Mouse (Mus musculus) forebrain, embryonic 13.5 days (tissue): ENCODE results near the gene Kctd17. TPM values are rescaled to one million over a fixed set of nuclear protein-coding genes. Genes with fewer than 3 reads are reported as not detected.

Experiments used
- ATAC-seq: fragments of 200-750 bp; cut with Nextera tagmentation; 2 replicates; pipeline ENCODE4 v1.8.0; 2017
- H3K27ac ChIP-seq: fragments of 300-500 bp; sonication (generic); 2 replicates; pipeline ENCODE4 v1.5.1; 2015; ENCODE audit warnings: inconsistent platforms, mild to moderate bottlenecking, moderate library complexity
- H3K27me3 ChIP-seq: fragments of 300-500 bp; sonication (generic); 2 replicates; pipeline ENCODE4 v1.6.1; 2015; ENCODE audit warnings: mild to moderate bottlenecking, inconsistent platforms
- H3K36me3 ChIP-seq: fragments of 300-500 bp; sonication (generic); 2 replicates; pipeline ENCODE4 v1.6.1; 2015; ENCODE audit warnings: mild to moderate bottlenecking, inconsistent platforms; ENCODE audit not compliant: poor library complexity, severe bottlenecking
- H3K4me1 ChIP-seq: fragments of 300-500 bp; sonication (generic); 2 replicates; pipeline ENCODE4 v1.6.1; 2015; ENCODE audit warnings: inconsistent platforms
- H3K4me2 ChIP-seq: fragments of 300-500 bp; sonication (generic); 2 replicates; pipeline ENCODE4 v1.6.1; 2015; ENCODE audit warnings: inconsistent platforms, mild to moderate bottlenecking, moderate library complexity
- H3K4me3 ChIP-seq: fragments of 300-500 bp; sonication (generic); 2 replicates; pipeline ENCODE4 v1.5.1; 2015; ENCODE audit warnings: mild to moderate bottlenecking, inconsistent platforms
- H3K9ac ChIP-seq: fragments of 300-500 bp; sonication (generic); 2 replicates; pipeline ENCODE4 v1.6.1; 2015; ENCODE audit warnings: mild to moderate bottlenecking, inconsistent platforms
- H3K9me3 ChIP-seq: fragments of 300-500 bp; sonication (generic); replicated peaks from 2 replicates; pipeline ENCODE4 v1.6.1; 2016; ENCODE audit warnings: inconsistent platforms
- WGBS: fragments of 180-500 bp; shearing (Covaris S2); methylation state at CpG from one replicate; pipeline ENCODE4 v1.1.7; 2015; 5-methylcytosine and 5-hydroxymethylcytosine counted together
- polyA plus RNA-seq: library from polyadenylated mRNA; unstranded; fragments of >200 nt; fragmentation: Nextera tagmentation; extraction: Ambion mirVana; gene quantifications from 2 replicates; pipeline ENCODE4 v1.2.1, GENCODE M21; 2015

The Kctd17 gene
- polyA plus RNA-seq, 1 experiment from 2014 or later, result 84.6 TPM

- Histone ChIP-seq H3K27ac (no peak overlapping the region), H3K4me2 (no peak overlapping the region)
Observed at GRCm38 (mm10) chr15:78475604-78476031, 47.3 kb downstream of the Kctd17 start.

GRCm38 (mm10) chr15:78476878-78477277 lies 48.5 kb downstream of the Kctd17 start:
- Histone ChIP-seq H3K4me2 (no peak overlapping the region), H3K9ac (no peak overlapping the region), H3K27ac (no peak overlapping the region), H3K9me3 (no peaks in the 10 kb centered on the region), H3K36me3 (no peaks in the 10 kb centered on the region), H3K4me1 (no peaks in the 10 kb centered on the region), H3K27me3 (peaks cover 9% of the 10 kb centered on the region; the same call in 1 of the 2 replicates), H3K4me3 (no peak overlapping the region)
- WGBS, result 83% methylated on average over 1 of the region's 1 CpGs
- no peak for ATAC-seq

More at GRCm38 (mm10) chr15:78475604-78476031, 47.3 kb downstream of the Kctd17 start:
- Histone ChIP-seq H3K9ac (no peak overlapping the region), H3K4me1 (no peaks in the 10 kb centered on the region), H3K4me3 (no peak overlapping the region), H3K36me3 (no peaks in the 10 kb centered on the region), H3K27me3 (peaks cover 9% of the 10 kb centered on the region; the same call in 1 of the 2 replicates), H3K9me3 (no peaks in the 10 kb centered on the region)
- WGBS, result 71% methylated on average over 3 of the region's 3 CpGs
- no peak for ATAC-seq

GRCm38 (mm10) chr15:78478073-78478472 lies 49.7 kb downstream of the Kctd17 start:
- H3K27ac ChIP-seq, result no peak overlapping the region
- H3K9me3 ChIP-seq, result no peaks in the 10 kb centered on the region
- peaks cover 9% of the 10 kb centered on the region; the same call in 1 of the 2 replicates for H3K27me3 ChIP-seq
- WGBS, result 90% methylated on average over 4 of the region's 4 CpGs
- no peak overlapping the region for H3K4me2 ChIP-seq
- H3K4me1 ChIP-seq, result no peaks in the 10 kb centered on the region
- no peak overlapping the region for H3K9ac ChIP-seq
- no peaks in the 10 kb centered on the region for H3K36me3 ChIP-seq
- H3K4me3 ChIP-seq, result no peak overlapping the region
- no peak for ATAC-seq

GRCm38 (mm10) chr15:78479470-78479869 lies 51.1 kb downstream of the Kctd17 start:
- WGBS, result 82% methylated on average over 5 of the region's 5 CpGs
- no peaks in the 10 kb centered on the region for H3K36me3 ChIP-seq
- H3K9ac ChIP-seq, result no peak overlapping the region
- H3K27ac ChIP-seq, result no peak overlapping the region
- no peak for ATAC-seq
- H3K4me2 ChIP-seq, result no peak overlapping the region
- no peak overlapping the region for H3K4me3 ChIP-seq
- H3K9me3 ChIP-seq, result no peaks in the 10 kb centered on the region
- H3K4me1 ChIP-seq, result no peaks in the 10 kb centered on the region
- peaks cover 9% of the 10 kb centered on the region; the same call in 1 of the 2 replicates for H3K27me3 ChIP-seq

GRCm38 (mm10) chr15:78480111-78480510 lies 51.7 kb downstream of the Kctd17 start:
- Histone ChIP-seq H3K4me2 (no peak overlapping the region), H3K4me3 (no peak overlapping the region), H3K9me3 (no peaks in the 10 kb centered on the region), H3K27me3 (0 out of 2 replicates have a peak, but pooled peaks cover 6% of the 10 kb centered on the region), H3K4me1 (no peaks in the 10 kb centered on the region), H3K9ac (no peak overlapping the region), H3K27ac (no peak overlapping the region), H3K36me3 (no peaks in the 10 kb centered on the region)
- no peak for ATAC-seq
- WGBS, result 76% methylated on average over 7 of the region's 7 CpGs

- Histone ChIP-seq H3K9ac (no peak overlapping the region), H3K4me2 (no peak overlapping the region), H3K9me3 (no peaks in the 10 kb centered on the region), H3K4me3 (no peak overlapping the region), H3K36me3 (no peaks in the 10 kb centered on the region), H3K27me3 (0 out of 2 replicates have a peak, but pooled peaks cover 3% of the 10 kb centered on the region), H3K4me1 (no peaks in the 10 kb centered on the region), H3K27ac (no peak overlapping the region)
- no peak for ATAC-seq
- WGBS, result 80% methylated on average over 2 of the region's 2 CpGs
Observed at GRCm38 (mm10) chr15:78480991-78481390, 52.6 kb downstream of the Kctd17 start.

- Histone ChIP-seq H3K4me2 (no peak overlapping the region), H3K27ac (no peak overlapping the region), H3K36me3 (no peaks in the 10 kb centered on the region), H3K27me3 (no peaks in the 10 kb centered on the region), H3K9ac (no peak overlapping the region), H3K9me3 (no peaks in the 10 kb centered on the region), H3K4me3 (no peak overlapping the region), H3K4me1 (no peaks in the 10 kb centered on the region)
- no peak for ATAC-seq
- 49% methylated on average over 9 of the region's 9 CpGs for WGBS
Observed at GRCm38 (mm10) chr15:78481448-78482000, 53.2 kb downstream of the Kctd17 start.

GRCm38 (mm10) chr15:78482518-78482917 lies 54.2 kb downstream of the Kctd17 start:
- no peak overlapping the region for H3K27ac ChIP-seq
- WGBS, result 73% methylated on average over 3 of the region's 3 CpGs
- no peak overlapping the region for H3K4me2 ChIP-seq
- H3K4me1 ChIP-seq, result no peaks in the 10 kb centered on the region
- ATAC-seq, result no peak
- no peaks in the 10 kb centered on the region for H3K27me3 ChIP-seq
- H3K9ac ChIP-seq, result no peak overlapping the region
- no peak overlapping the region for H3K4me3 ChIP-seq
- H3K36me3 ChIP-seq, result no peaks in the 10 kb centered on the region
- no peaks in the 10 kb centered on the region for H3K9me3 ChIP-seq

- Histone ChIP-seq H3K4me2 (no peak overlapping the region), H3K36me3 (no peaks in the 10 kb centered on the region), H3K4me1 (no peaks in the 10 kb centered on the region), H3K4me3 (no peak overlapping the region), H3K27ac (no peak overlapping the region), H3K9me3 (no peaks in the 10 kb centered on the region), H3K27me3 (no peaks in the 10 kb centered on the region), H3K9ac (no peak overlapping the region)
- 82% methylated on average over 4 of the region's 4 CpGs for WGBS
- no peak for ATAC-seq
Observed at GRCm38 (mm10) chr15:78483311-78483710, 54.9 kb downstream of the Kctd17 start.

GRCm38 (mm10) chr15:78486564-78486963 lies 58.2 kb downstream of the Kctd17 start:
- no peaks in the 10 kb centered on the region for H3K27me3 ChIP-seq
- no peak overlapping the region for H3K4me3 ChIP-seq
- no peaks in the 10 kb centered on the region for H3K4me1 ChIP-seq
- WGBS, result 94% methylated on average over 1 of the region's 1 CpGs
- H3K4me2 ChIP-seq, result no peak overlapping the region
- no peak for ATAC-seq
- no peak overlapping the region for H3K27ac ChIP-seq
- H3K9ac ChIP-seq, result no peak overlapping the region
- H3K36me3 ChIP-seq, result no peaks in the 10 kb centered on the region
- no peaks in the 10 kb centered on the region for H3K9me3 ChIP-seq

- Histone ChIP-seq H3K4me1 (no peaks in the 10 kb centered on the region), H3K9ac (no peak overlapping the region), H3K4me3 (no peak overlapping the region), H3K27me3 (no peaks in the 10 kb centered on the region), H3K4me2 (no peak overlapping the region), H3K27ac (no peak overlapping the region), H3K36me3 (no peaks in the 10 kb centered on the region), H3K9me3 (no peaks in the 10 kb centered on the region)
- 55% methylated on average over 4 of the region's 4 CpGs for WGBS
- ATAC-seq, result no peak
Observed at GRCm38 (mm10) chr15:78487066-78487465, 58.7 kb downstream of the Kctd17 start.
